Mouse (Mus musculus) heart, embryonic 16.5 days (tissue): ENCODE measurements around the gene Tut7. TPM values are rescaled to one million over a fixed set of nuclear protein-coding genes. Genes with fewer than 3 reads are reported as not detected.
"Not testable (repeated sequence)": the region's sequence is repeated elsewhere in the genome, so short reads cannot be mapped to it uniquely, and the experiment has no call there.

ENCODE experiments used
- ATAC-seq: fragments of 200-750 bp; cut with Nextera tagmentation; replicated peaks from 2 replicates; pipeline ENCODE4 v1.8.0; 2017; ENCODE audit warnings: moderate number of reproducible peaks; ENCODE audit not compliant: insufficient read depth, low FRiP score; ENCODE audit errors: extremely low read depth
- H3K27ac ChIP-seq: fragments of 300-500 bp; sonication (generic); 2 replicates; pipeline ENCODE4 v1.5.1; 2014; ENCODE audit warnings: mild to moderate bottlenecking, low read length, control low read depth, moderate library complexity
- H3K27me3 ChIP-seq: fragments of 300-500 bp; sonication (generic); 2 replicates; pipeline ENCODE4 v1.6.1; 2014; ENCODE audit warnings: low read length, mixed read lengths; ENCODE audit not compliant: control insufficient read depth, insufficient read depth
- H3K36me3 ChIP-seq: fragments of 300-500 bp; sonication (generic); 2 replicates; pipeline ENCODE4 v1.6.1; 2014; ENCODE audit not compliant: control insufficient read depth, insufficient read depth
- H3K4me1 ChIP-seq: fragments of 300-500 bp; sonication (generic); 2 replicates; pipeline ENCODE4 v1.6.1; 2014; ENCODE audit warnings: low read length, mixed read lengths; ENCODE audit not compliant: control insufficient read depth, insufficient read depth
- H3K4me2 ChIP-seq: fragments of 300-500 bp; sonication (generic); 2 replicates; pipeline ENCODE4 v1.6.1; 2014; ENCODE audit warnings: low read depth, mild to moderate bottlenecking, control low read depth, low read length
- H3K4me3 ChIP-seq: fragments of 300-500 bp; sonication (generic); 2 replicates; pipeline ENCODE4 v1.5.1; 2014; ENCODE audit warnings: mild to moderate bottlenecking, control low read depth, low read length
- H3K9ac ChIP-seq: fragments of 300-500 bp; sonication (generic); 2 replicates; pipeline ENCODE4 v1.6.1; 2014; ENCODE audit warnings: low read length, control low read depth
- H3K9me3 ChIP-seq: fragments of 300-500 bp; sonication (generic); replicated peaks from 2 replicates; pipeline ENCODE4 v1.6.1; 2016; ENCODE audit warnings: low read length; ENCODE audit not compliant: control insufficient read depth
- WGBS: fragments of 180-500 bp; shearing (Covaris S2); extraction: QIAGEN DNeasy Blood & Tissue Kit; methylation state at CpG from one replicate; pipeline ENCODE4 v1.1.7; 2014; 5-methylcytosine and 5-hydroxymethylcytosine counted together
- polyA plus RNA-seq: library from polyadenylated mRNA; unstranded; fragments of >200 nt; fragmentation: Nextera tagmentation; extraction: Ambion mirVana; gene quantifications from 2 replicates; pipeline ENCODE4 v1.2.1, GENCODE M21; 2015

Gene Tut7
- polyA plus RNA-seq, 1 experiment from 2014 or later, result 32.7 TPM

- H3K36me3 ChIP-seq, result no peaks in the 10 kb centered on the region
- H3K4me2 ChIP-seq, result no peak overlapping the region
- no peak overlapping the region for H3K27ac ChIP-seq
- H3K4me1 ChIP-seq, result peaks cover 5% of the 10 kb centered on the region
- ATAC-seq, result peak; percentile 60; the same call in 1 of the 2 replicates
- WGBS, result 30% methylated on average over 10 of the region's 10 CpGs
- H3K27me3 ChIP-seq, result peaks cover 2% of the 10 kb centered on the region; the same call in 1 of the 2 replicates
- H3K9me3 ChIP-seq, result no peaks in the 10 kb centered on the region
- H3K4me3 ChIP-seq, result no peak overlapping the region
- no peak overlapping the region for H3K9ac ChIP-seq
Measured at GRCm38 (mm10) chr13:59850373-59850772, 27.4 kb upstream of the Tut7 start.

DNA sequence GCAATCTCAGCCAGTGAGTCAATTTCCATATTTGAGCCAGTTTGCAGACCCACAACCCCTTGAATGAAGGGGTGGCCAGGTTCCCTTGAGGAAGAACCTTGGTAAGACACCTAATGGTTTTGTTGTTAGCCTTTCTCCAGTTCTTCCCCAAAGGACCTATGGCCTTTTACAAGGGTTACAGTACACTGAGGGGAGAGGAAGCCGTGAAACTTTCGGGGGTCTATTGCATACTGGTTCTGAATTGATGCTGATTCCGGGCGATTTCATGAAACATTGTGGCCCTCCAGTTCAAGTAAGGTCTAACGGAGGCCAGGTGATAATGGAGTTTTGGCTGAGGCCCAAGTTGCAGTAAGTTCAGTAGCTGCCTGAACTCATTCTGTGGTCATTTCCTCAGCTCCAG lies 21.7 kb upstream of the Tut7 start:
- Histone ChIP-seq H3K4me1 (peaks cover 7% of the 10 kb centered on the region; the same call in 1 of the 2 replicates), H3K4me3 (no peak overlapping the region), H3K36me3 (no peaks in the 10 kb centered on the region), H3K27ac (no peak overlapping the region), H3K27me3 (no peaks in the 10 kb centered on the region), H3K9ac (no peak overlapping the region), H3K9me3 (no peaks in the 10 kb centered on the region), H3K4me2 (no peak overlapping the region)
- WGBS, result 82% methylated on average over 5 of the region's 5 CpGs
- ATAC-seq, result no peak

DNA sequence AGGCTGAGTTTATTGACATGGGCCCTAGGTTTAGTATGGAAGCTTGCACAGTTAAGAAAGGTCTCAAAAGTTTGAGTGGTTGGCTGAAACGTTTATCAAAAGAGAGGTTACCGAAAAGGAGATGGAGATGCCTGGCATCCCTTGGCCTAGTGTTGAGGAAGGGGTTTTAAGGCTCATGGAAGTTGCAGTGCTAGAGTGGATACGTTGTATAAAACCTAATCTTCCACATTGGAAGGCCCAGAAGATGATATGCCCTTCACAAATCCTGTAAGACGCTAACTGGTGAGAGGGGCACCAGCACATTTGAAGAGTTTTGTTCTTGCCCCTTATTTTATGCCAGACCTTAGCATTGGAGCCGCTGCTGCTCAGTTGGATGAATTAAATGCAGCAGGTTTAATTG lies 21.0 kb upstream of the Tut7 start:
- Histone ChIP-seq H3K9ac (no peak overlapping the region), H3K27me3 (no peaks in the 10 kb centered on the region), H3K36me3 (no peaks in the 10 kb centered on the region), H3K4me2 (no peak overlapping the region), H3K27ac (no peak overlapping the region), H3K9me3 (no peaks in the 10 kb centered on the region), H3K4me3 (no peak overlapping the region), H3K4me1 (peaks cover 7% of the 10 kb centered on the region; the same call in 1 of the 2 replicates)
- ATAC-seq, result no peak
- WGBS, result 80% methylated on average over 5 of the region's 5 CpGs

DNA sequence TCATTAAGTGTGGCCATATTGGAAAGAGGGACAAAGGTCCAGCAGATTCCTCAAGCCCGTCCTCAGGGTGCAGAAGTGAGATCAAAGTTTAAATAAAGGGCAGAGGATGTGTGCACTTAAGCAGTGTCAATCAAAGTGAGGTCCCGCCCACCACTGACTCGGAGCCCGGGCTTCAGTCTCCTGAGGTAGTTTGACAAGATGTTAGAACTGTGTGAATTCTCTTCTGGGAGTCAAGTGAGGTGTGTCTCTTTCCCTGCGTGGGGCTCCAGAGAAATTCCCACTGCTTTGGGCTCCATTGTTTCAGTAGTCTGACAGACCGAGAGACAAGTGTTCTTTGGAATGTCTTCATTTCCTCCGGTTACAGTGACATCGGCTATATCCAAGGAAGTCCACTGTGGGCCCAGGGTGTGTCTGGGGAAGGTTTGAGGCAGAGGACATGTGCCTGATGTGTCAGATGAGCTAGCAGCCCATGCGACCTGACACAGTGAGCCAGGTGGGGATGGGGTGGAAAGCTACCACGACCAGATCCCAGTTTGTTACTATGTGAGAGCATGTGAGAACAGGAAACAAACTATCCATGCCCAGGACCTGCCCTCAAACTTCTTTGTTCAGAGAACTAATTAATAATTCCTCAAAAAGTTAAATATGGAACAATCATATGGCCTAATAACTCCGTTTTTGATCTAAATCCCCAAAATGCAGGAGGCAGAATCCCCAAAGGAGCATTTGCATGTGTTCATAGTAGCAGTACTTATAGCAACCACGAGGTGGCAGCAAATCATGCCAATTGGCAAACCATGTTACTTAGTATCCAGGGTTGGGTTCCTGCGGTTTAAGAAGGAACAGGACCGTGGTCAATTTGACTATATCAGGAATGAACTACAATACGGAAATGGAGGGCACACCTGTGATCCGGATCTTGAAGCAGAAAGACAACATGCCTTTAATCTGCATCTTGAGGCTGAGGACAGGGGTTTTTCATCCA lies 19.6 kb upstream of the Tut7 start:
- Histone ChIP-seq H3K27ac (no peak overlapping the region), H3K36me3 (no peaks in the 10 kb centered on the region), H3K27me3 (no peaks in the 10 kb centered on the region), H3K9me3 (no peaks in the 10 kb centered on the region), H3K4me1 (peaks cover 7% of the 10 kb centered on the region; the same call in 1 of the 2 replicates), H3K4me2 (peak overlapping the region; percentile 56), H3K9ac (no peak overlapping the region), H3K4me3 (peak overlapping the region; percentile 26)
- 27% methylated on average over 16 of the region's 16 CpGs for WGBS
- peak; percentile 14; the same call in 1 of the 2 replicates for ATAC-seq

GRCm38 (mm10) chr13:59841761-59842160 lies 18.8 kb upstream of the Tut7 start:
- H3K4me1 ChIP-seq, H3K27ac ChIP-seq, H3K4me2 ChIP-seq, H3K27me3 ChIP-seq, H3K4me3 ChIP-seq, ATAC-seq, H3K9me3 ChIP-seq, H3K36me3 ChIP-seq, H3K9ac ChIP-seq: not testable (repeated sequence)
- WGBS, result 87% methylated on average over 12 of the region's 14 CpGs

GRCm38 (mm10) chr13:59840429-59841169 lies 17.7 kb upstream of the Tut7 start:
- no peak overlapping the region for H3K27ac ChIP-seq
- no peak for ATAC-seq
- 73% methylated on average over 11 of the region's 11 CpGs for WGBS
- H3K9ac ChIP-seq, result no peak overlapping the region
- H3K9me3 ChIP-seq, result no peaks in the 10 kb centered on the region
- H3K36me3 ChIP-seq, result no peaks in the 10 kb centered on the region
- no peak overlapping the region for H3K4me3 ChIP-seq
- H3K4me2 ChIP-seq, result no peak overlapping the region
- H3K27me3 ChIP-seq, result no peaks in the 10 kb centered on the region
- peaks cover 12% of the 10 kb centered on the region for H3K4me1 ChIP-seq

DNA sequence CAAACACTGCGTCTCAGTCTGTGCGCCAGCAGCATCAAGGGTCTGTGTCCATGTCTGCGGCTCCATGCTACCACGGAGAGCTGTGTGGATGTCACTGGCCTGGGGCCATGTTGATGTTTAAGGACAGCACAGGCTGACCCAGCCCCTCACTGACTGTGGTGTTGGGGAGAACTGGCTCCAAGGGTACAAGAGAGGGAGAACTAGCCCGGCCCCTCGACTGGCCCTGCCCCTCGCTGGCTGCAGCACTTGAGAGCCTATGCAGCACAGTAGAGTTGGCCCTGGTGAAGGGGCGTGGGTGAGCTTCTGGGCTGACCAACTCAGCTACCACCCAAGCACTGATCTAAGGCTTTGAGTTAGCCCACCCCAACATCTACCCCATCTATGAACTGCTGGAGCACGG lies 16.4 kb upstream of the Tut7 start:
- no peak overlapping the region for H3K9ac ChIP-seq
- no peak overlapping the region for H3K27ac ChIP-seq
- 79% methylated on average over 9 of the region's 9 CpGs for WGBS
- H3K4me3 ChIP-seq, result no peak overlapping the region
- H3K36me3 ChIP-seq, result no peaks in the 10 kb centered on the region
- H3K4me2 ChIP-seq, result no peak overlapping the region
- ATAC-seq, result no peak
- no peaks in the 10 kb centered on the region for H3K27me3 ChIP-seq
- H3K4me1 ChIP-seq, result peaks cover 12% of the 10 kb centered on the region
- no peaks in the 10 kb centered on the region for H3K9me3 ChIP-seq

- no peak overlapping the region for H3K27ac ChIP-seq
- H3K27me3 ChIP-seq, result no peaks in the 10 kb centered on the region
- ATAC-seq, result no peak
- H3K36me3 ChIP-seq, result no peaks in the 10 kb centered on the region
- no peaks in the 10 kb centered on the region for H3K9me3 ChIP-seq
- 91% methylated on average over 3 of the region's 3 CpGs for WGBS
- no peak overlapping the region for H3K9ac ChIP-seq
- no peak overlapping the region for H3K4me3 ChIP-seq
- peaks cover 12% of the 10 kb centered on the region for H3K4me1 ChIP-seq
- no peak overlapping the region for H3K4me2 ChIP-seq
Measured at GRCm38 (mm10) chr13:59838464-59838863, 15.5 kb upstream of the Tut7 start.

DNA sequence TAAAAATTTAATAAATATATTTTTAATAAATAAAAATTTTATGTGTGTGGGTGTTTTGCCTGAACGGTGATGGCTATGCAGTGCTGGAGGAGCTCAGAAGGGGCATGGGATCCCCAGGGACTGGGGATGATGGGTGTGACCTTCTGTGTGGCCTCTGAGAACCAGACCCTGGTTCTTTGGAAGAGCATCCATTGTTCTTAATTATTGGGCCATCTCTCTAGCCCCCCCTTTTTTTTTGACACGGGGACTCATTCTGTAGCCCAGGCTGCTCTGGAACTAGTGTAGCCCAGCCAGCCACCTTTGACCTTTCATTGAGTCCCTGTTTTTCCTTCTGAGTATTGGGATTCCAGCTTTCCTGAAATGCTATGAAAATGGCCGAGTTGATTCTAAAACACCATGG lies 13.9 kb upstream of the Tut7 start:
- H3K9ac ChIP-seq, result no peak overlapping the region
- no peak overlapping the region for H3K4me2 ChIP-seq
- no peaks in the 10 kb centered on the region for H3K36me3 ChIP-seq
- 82% methylated on average over 3 of the region's 3 CpGs for WGBS
- no peaks in the 10 kb centered on the region for H3K27me3 ChIP-seq
- ATAC-seq, result no peak
- no peak overlapping the region for H3K27ac ChIP-seq
- H3K4me3 ChIP-seq, result no peak overlapping the region
- H3K9me3 ChIP-seq, result no peaks in the 10 kb centered on the region
- H3K4me1 ChIP-seq, result peaks cover 5% of the 10 kb centered on the region; the same call in 1 of the 2 replicates
